Mouse (Mus musculus) monocyte, adult 5-6 weeks (primary cell): ENCODE measurements around the gene Dact3. TPM values are rescaled to one million over a fixed set of nuclear protein-coding genes. Genes with fewer than 3 reads are reported as not detected.

Source experiments
- ATAC-seq: fragments of 153-309, 156-312 bp; replicated peaks from 2 replicates; pipeline ENCODE4 v1.8.0; 2017; ENCODE audit warnings: mild to moderate bottlenecking; ENCODE audit not compliant: low TSS enrichment, insufficient number of reproducible peaks, severe bottlenecking, poor library complexity, low FRiP score
- total RNA-seq: library from RNA; stranded (forward); fragments of 200-1000, 200-491, 200-594 nt; gene quantifications from 3 replicates; pipeline ENCODE4 v1.2.3, GENCODE M21; 2017

Gene Dact3
- total RNA-seq, 1 experiment from 2014 or later = not detected

DNA sequence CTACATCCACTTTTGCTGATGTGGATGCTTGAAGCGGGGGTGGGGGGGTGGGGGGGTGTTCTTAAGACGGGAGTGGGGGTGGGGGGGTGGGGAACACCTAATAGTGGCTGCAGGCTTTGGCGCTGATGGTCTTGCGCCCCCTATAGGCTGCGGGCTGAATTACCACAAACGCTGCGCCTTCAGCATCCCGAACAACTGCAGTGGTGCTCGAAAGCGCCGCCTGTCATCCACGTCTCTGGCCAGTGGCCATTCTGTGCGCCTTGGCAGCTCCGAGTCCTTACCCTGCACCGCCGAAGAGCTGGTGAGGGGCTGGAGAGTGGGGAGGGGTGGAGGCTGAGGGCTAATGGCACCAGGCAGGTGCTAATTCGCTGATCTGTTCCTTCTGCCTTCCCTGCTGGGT, 26.5 kb upstream of the Dact3 start:
- ATAC-seq = no peak

DNA sequence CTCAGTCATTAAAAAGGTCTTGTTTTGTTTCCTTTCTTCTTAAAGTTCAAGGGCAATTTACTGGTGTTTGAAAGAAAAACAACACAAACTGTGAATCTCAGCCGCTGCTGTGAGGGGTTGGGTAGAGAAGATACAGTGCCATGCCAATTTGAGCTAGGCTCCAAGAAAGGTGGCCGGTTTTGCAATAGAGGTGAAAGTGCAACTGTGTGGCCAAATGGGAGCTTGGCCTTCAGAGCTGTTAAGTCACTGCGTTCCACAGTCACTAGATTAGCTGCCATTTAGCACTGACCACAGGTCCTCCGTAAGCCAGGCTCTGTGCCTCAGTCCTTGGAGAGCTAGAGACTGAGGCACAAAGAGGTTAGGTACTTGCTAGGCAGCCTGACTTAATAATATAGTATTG, 23.5 kb upstream of the Dact3 start:
- ATAC-seq = no peak

DNA sequence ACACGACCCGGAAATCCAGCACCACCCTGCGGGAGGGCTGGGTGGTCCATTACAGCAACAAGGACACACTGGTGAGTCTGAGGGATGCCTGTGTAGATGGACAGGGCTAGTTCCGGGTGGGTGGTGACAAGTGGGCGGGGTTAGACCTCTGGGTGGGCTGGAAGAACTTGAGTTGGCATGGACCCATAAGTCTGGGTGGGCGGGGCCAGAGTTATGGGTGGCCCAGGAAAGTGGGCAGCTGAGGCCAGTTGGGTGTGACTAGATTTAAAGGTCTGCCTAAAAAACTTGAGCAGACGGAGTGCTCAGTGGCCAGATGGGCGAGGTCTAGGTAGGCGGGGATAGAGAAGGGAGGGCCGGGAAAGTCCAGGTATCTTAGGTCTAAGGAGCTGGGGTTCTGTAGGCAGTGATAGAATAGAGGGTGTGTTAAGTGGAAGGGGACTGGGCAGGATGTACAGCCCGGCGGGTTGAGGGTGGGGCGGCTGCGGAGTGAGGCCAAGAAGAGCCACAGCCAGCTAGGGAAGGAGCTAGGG, 21.8 kb upstream of the Dact3 start:
- no peak for ATAC-seq

DNA sequence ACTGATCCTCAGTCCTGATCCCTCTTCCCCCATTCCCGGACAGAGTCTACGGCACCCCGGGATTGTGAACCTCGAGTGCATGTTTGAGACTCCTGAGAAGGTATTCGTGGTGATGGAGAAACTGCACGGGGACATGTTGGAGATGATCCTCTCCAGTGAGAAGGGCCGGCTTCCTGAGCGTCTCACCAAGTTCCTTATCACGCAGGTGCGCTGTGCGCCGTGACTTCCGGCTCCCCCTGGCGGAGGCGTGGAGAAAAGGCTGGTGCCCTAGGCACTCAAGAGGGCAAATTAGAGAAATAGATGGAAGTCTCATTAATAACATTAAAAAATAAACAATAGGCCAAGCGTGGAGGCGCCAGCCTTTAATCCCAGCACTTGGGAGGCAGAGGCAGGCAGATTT, 16.8 kb upstream of the Dact3 start:
- 0 out of 2 replicates have a peak, but pooled peaks have one; percentile 33 for ATAC-seq

DNA sequence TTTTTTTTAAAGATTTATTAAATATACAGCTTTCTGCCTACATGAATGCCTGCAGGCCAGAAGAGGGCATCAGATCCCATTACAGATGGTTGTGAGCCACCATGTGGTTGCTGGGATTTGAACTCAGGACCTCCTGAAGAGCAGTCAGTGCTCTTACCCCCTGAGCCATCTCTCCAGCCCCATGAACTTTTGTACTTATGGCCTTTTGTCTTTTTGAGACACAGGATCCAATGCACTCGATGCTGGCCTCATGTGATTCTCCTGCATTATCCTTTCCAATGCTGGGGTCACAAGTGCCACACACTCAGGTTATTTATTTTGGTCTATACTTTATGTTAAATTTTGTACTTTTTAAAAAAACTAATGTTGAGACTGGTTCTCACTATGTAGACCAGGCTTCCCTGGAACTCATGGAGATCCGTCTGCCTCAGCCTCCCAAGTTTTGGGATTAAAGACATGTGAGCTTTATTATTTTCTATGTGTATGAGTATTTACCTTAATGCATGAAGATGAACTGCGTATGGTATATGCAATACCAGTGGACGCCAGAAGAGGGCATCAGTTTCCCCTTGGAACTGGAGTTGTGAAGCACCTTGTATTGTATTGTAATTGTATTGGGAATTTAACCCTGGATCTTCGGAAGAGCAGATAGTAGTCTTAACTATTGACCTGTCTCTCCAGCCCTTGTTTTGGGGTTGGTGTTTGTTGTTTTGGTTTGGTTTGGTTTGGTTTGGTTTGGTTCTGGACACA, 15.0 kb upstream of the Dact3 start:
- no peak; the same call in 1 of the 2 replicates for ATAC-seq

DNA sequence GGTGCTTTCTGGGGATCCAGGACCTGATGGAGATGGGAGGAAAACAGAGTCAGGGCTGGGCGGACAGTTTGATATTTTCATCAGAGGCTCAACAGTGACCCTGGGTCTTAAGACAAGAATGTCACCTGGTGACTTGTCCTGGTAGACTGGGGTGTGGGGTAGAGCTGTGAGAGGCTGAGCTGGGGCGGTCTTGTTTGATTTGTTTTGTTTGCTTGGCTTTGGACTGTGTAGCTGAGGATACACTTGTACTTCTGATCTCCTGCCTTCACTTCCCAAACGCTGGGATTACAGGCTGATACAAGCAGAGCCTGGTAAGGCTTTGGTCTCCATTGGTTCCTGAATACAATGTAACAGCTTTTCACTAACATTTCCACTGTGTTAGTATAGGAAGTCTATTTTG, 7.6 kb upstream of the Dact3 start:
- no peak for ATAC-seq

DNA sequence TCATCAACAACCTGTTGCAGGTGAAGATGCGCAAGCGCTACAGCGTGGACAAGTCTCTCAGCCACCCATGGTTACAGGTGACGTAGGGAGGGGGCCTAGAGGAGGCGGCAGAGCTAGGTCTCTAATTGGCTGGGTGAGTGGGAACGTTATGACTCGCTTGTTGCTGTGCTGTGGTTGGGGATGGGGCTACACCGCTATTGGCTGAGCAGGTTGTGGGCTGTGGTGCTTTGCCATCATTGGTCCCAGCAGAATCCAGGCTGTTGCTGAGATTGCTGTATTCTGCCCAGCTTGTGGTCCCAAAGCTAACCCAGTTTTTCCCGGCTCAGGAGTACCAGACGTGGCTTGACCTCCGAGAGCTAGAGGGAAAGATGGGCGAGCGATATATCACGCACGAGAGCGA, 5.6 kb upstream of the Dact3 start:
- ATAC-seq = no peak

DNA sequence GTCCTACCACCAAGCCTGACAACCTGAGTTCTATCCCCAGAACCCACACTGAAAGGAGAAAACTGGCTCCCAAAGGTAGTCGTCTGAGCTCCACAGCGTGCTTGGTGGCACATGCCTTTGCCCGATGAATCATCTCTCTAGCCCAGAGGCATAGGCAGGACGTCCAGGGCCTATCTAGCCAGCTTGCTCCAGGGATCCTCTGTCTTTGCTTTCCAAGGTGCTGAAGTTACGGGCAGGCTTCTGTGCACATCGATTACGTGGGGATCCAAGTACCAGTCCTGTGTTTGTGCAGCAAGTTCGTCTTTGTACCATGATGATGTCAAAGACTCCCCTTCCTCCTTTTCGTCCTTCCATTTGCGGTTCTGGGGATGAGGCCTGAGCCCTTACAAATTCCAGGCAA, 3.5 kb upstream of the Dact3 start:
- no peak for ATAC-seq

DNA sequence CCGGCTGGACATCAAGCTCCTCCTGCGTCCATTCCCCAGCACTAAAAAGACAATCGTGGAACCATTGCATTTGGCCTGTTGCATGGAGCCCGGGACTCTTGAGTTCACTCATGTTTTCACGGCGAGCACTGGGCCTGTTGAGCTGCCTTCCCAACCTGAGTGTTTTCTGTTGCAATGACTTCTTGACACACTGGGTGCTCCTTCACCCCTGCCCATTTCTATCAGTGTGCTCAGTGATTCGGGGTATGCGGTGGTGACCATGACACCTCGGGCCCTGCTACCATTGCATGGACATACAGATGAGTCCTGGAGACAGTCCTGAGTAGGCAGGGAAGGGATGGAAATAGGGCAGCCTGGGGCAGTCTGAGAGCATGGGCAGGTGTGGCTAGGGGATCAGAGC, 2.6 kb upstream of the Dact3 start:
- no peak for ATAC-seq

DNA sequence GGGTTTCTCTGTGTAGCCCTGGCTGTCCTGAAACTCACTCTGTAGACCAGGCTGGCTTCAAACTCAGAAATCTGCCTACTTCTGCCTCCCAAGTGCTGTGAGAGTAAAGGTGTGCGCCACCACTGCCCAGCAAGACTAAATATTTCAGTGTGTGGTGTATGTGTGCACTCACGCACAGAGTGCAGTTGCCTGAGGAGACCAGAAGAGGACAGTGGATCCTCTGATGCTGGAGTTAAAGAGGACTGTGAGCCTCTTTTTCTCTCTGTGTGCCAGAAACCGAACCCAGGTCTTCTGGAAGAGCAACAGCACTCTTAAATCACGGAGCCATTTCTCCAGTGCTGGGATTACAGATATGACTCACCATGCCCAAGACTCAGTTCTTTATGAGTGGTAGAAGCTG, 1.7 kb upstream of the Dact3 start:
- no peak for ATAC-seq

DNA sequence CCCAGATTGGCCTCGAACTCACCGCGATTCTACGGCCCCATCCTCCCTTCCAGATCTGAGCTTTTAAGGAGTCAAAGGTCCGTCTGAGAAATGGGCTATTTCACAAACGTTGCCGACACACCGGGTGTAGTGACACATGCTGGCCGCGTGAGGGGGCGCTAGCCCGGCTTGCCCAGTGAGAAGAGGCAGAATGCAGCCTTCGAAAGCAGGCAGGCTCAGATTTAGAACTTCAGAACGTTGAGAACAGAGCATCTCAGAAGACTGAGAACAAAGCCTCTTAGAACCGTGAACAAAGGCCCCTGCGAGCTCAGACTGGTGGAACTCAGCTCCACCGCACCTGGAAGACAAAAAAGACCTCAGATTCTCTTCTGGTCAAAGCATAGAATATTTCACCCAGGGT, 927 bp upstream of the Dact3 start:
- peak; percentile 73 for ATAC-seq

DNA sequence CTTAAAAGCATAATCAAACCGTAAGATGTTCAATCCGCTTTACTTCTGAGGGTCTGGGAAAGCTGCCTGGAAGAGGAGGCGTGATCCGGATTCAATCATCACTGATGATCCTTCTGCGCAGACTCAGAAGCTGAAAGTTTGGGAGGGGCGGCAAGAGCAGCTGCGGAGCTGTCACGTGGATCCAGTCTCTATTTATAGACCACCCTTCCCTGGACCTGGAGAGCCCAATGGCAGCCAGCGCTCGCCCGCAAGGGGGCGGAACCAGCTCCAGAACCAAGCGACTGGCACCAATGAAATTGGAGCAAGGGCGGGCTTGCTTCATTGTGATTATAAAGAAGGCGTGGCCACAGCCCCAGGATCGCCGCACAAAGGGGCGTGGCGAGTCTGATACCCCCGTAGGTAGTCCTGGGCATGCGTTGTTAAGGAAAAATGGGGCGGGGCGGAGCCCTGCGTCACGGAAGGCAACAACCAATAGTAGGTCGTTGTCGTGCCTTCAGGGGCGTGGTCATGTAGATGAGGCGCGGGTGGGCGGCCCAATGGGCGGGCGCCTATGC, 284 bp upstream of the Dact3 start:
- ATAC-seq = peak; percentile 91

DNA sequence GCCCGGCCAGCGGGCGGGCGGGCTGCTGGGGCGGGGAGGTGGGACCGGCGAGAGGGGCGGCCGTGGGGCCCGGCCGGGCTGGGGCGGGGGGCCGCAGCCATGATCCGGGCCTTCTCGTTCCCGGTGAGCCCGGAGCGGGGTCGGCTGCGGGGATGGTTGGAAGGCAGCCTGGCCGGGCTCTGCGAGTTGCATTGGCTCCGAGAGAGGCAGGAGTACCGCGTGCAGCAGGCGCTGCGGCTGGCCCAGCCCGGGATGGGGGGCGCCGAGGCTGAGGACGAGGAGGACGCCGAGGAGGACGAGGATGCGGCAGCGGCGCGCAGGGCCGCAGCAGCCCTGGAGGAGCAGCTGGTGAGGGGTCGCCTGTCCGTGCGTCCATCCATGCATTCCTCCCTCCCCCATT, 209 bp downstream of the Dact3 start:
- no peak for ATAC-seq

DNA sequence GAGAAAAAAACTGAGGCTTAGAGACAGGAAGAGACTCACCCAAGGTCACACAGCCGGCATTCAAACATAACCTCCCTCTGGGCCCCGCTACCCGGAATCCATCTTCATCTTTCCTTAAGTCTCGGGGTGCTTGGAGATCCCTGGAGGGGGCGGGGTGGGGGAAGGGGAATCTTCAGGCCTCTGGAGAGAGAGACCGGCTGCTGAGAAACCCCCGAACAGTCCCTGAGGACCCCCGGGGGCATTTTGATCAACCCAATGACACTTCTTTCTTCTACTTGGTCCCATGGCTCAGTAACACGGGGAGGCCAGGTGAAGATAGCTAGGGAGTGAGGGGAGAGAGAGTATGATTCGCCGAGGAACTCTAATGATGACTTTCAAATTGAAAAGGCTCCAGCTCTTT, 889 bp downstream of the Dact3 start:
- ATAC-seq = no peak

DNA sequence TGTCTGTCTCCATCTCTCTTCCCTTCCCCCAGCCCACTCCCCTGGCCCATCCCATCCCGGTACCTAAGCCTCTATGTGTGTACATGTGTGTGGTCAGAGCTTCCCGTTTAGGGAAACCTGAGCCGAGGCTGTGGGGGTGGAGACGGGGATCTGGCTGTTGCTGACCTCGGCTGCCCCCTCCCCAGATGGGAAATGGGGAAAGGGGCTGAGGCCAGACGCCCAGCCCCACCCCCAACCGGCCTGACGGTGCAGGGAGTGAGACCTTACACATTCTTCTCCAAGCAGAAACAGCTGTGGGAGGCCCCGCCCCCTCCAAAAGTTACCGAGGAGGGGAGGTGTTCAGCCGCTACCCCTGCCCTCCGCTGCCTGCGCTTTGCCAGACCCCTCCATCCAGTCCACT, 1.5 kb downstream of the Dact3 start:
- no peak for ATAC-seq

DNA sequence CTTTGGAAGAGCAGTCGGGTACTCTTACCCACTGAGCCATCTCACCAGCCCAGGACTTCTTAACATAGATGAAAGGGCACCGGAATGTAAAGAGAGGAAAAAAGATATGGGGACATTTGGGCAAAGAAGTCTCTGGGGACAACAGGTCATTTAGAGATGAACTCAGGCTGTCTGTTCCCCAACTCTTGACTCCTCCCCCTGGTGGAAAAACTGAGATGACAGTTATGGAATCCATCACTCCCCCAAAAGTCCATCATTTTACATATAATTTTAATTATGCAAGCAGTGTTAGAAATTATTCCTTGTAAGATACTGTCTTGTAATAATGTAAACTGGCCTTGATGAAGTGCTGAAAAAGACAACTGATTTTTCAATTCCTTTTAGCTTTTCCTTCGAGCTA, 2.6 kb downstream of the Dact3 start:
- ATAC-seq = no peak

DNA sequence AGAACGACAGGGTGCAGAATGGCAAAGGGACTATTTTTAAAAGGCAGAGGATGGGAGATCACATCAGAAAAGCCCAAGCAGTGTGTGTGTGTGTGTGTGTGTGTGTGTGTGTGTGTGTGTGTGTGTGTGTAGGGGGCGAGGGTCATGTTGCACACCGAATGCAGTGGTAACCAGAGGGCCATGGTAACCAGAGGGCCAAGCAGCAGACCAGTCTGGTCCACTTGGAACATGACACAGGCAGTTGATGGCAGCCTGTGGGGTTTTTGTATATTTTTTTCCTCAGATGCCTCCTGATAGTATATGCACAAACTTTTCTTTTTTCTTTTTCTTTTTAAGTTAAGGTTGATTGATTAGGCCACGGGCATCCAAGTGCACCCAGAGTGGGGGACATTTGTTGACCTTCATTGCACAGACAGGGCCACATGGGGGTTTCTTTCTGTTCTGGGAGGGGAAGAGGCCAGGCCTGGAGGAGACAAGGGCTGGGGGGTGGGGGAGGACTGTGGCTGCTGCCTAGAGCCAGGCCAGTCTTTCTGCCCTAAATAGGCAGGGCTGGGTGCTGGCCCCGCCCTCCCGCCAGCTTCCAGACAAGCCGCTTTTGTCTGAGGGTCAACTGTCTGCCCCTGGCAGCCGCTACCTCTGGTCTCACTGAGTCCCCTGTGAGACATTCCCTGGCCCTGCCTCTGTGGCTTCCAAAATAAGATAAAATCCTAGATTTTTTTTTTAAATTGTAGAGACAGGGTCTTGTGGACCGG, 4.9 kb downstream of the Dact3 start:
- no peak for ATAC-seq

DNA sequence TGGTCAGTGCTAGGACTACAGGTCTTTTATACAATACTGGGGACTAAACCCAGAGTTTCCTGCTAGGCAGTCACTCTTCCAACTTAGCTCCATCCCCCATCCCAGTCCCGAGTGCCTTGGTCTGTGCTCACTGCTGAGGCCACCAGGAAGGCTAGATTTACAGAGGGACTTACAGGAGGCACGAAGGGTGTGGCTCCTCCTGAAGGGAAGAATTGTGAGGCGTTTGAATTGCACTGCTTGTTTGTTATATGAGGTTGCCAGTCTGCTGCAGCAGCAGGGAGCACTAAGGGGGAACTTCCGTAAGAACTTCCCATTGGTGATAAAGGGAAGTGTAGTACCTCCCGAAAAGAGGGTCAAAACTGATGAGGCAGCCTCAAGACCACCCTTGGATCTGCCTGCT, 5.5 kb downstream of the Dact3 start:
- no peak for ATAC-seq

DNA sequence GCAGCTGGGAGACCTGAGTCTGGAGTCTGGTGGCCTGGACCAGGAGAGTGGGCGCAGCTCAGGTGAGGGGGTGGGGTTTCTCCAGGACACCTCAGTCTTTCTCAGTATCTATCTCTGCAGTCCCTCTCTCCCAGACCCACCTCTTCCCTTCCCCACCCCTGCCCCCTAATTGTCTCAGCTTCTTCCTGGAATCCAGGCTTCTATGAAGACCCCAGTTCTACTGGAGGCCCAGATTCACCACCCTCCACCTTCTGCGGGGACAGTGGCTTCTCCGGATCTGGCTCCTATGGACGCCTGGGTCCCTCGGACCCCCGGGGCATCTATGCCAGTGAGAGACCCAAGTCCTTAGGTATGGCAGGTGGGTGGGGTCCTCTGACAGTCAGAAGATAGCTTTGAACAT, 8.0 kb downstream of the Dact3 start:
- no peak for ATAC-seq

DNA sequence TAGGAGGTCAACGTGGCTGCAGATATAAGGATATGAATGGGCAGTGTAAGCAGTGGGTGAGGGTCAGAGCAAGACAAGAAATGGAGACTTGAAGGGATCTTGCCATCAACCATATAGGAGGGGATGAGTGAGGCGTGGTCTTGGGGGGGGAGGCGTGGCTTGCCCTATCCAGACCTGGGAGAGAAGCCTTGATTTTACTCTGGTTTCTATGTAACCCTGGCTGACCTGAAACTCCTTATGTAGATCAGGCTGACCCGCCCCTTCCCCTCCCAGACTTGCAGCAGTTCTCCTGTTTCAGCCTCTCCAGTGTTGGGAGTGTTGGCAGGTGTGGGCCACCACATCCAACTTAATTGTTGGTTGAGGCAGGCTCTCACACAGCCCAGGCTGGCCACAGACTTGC, 9.2 kb downstream of the Dact3 start:
- no peak for ATAC-seq
